Mouse (Mus musculus): ENCODE data around the gene 2300002M23Rik.

GRCm38 (mm10) chr17:35567150-35567549, at the start of gene 2300002M23Rik:
- TF ChIP-seq CTCF (IDR thresholded peaks at IDR 0.05; ENCODE audit: control insufficient read depth, insufficient read depth, insufficient read length) (no peak), MAX (IDR thresholded peaks at IDR 0.05) (no peak), USF1 (IDR thresholded peaks at IDR 0.05; ENCODE audit: low read depth) (no peak), FOSL1 (IDR thresholded peaks at IDR 0.05; ENCODE audit: insufficient read depth, low read length, poor library complexity, severe bottlenecking) (no peak), MYOD1 (IDR thresholded peaks at IDR 0.05; ENCODE audit: control insufficient read depth, insufficient read length, low read depth) (no peak)

Measured in C2C12 (cell line).